Mouse (Mus musculus): Measurements from ENCODE around the gene Vav2.

Vav2 gene

GRCm38 (mm10) chr2:27413936-27414657, 12.7 kb downstream of the Vav2 start:
- in situ Hi-C loops (cut with MboI; ENCODE audit: low pct_unique_long_range_greater_than_20kb in 1 of 2, low sequenced_read_pairs in 2 of 2, unreplicated experiment in 1 of 2) = no loop called here

GRCm38 (mm10) chr2:27413582-27413935, 13.3 kb downstream of the Vav2 start:
- in situ Hi-C loops (cut with MboI; ENCODE audit: low pct_unique_long_range_greater_than_20kb in 1 of 2, low sequenced_read_pairs in 2 of 2, unreplicated experiment in 1 of 2) = no loop called here

GRCm38 (mm10) chr2:27412245-27412800, 14.5 kb downstream of the Vav2 start:
- in situ Hi-C loops (cut with MboI; ENCODE audit: low pct_unique_long_range_greater_than_20kb in 1 of 2, low sequenced_read_pairs in 2 of 2, unreplicated experiment in 1 of 2) = no loop called here

DNA sequence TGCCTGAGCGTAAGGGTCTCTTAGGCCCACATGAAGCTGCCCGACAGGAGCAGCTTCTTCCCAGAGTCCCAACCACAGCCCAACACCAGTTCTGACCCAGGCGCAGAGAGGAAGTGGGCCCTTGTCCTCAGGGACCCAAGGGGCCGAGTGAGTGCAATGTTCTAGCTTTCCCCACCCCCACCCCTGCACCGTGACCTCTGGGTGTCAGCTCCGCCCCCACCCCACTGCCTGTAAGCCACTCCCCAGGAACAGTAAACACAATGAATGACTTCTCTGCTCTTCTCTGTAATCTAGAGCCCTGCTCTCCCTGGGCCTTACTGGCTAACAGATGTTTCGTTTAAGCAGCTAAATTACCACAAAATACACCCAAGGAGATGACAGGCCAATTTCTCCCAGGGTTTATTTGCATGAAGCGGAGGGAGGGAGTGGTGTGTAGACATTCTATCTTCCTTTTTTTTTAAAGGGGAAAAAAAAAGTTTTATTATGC, 15.1 kb downstream of the Vav2 start:
- in situ Hi-C loops (cut with MboI; ENCODE audit: low pct_unique_long_range_greater_than_20kb in 1 of 2, low sequenced_read_pairs in 2 of 2, unreplicated experiment in 1 of 2) = no loop called here

GRCm38 (mm10) chr2:27410518-27411140, 16.2 kb downstream of the Vav2 start:
- in situ Hi-C loops (cut with MboI; ENCODE audit: low pct_unique_long_range_greater_than_20kb in 1 of 2, low sequenced_read_pairs in 2 of 2, unreplicated experiment in 1 of 2) = no loop called here

GRCm38 (mm10) chr2:27408194-27408593, 18.6 kb downstream of the Vav2 start:
- in situ Hi-C loops (cut with MboI; ENCODE audit: low pct_unique_long_range_greater_than_20kb in 1 of 2, low sequenced_read_pairs in 2 of 2, unreplicated experiment in 1 of 2) = no loop called here

DNA sequence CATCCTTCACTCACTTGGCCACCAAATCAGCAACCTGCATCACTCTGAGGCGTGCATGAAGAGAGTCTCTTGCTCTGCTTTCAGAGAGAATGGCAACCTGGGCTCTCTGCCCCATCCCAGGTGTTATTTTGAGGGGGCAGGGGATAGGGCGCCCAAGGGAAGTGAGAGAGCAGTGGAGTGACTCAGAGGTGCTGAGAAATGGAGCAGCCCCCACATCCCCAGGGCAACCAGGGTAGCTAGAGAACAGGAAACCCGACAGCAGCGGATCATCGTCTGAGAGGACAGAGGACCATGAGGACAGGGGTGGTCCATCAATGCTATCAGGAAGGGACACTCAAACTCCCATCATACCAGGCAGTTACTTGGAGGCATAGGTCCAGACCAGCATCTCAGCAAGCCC, 19.9 kb downstream of the Vav2 start:
- in situ Hi-C loops (cut with MboI; ENCODE audit: low pct_unique_long_range_greater_than_20kb in 1 of 2, low sequenced_read_pairs in 2 of 2, unreplicated experiment in 1 of 2) = no loop called here

DNA sequence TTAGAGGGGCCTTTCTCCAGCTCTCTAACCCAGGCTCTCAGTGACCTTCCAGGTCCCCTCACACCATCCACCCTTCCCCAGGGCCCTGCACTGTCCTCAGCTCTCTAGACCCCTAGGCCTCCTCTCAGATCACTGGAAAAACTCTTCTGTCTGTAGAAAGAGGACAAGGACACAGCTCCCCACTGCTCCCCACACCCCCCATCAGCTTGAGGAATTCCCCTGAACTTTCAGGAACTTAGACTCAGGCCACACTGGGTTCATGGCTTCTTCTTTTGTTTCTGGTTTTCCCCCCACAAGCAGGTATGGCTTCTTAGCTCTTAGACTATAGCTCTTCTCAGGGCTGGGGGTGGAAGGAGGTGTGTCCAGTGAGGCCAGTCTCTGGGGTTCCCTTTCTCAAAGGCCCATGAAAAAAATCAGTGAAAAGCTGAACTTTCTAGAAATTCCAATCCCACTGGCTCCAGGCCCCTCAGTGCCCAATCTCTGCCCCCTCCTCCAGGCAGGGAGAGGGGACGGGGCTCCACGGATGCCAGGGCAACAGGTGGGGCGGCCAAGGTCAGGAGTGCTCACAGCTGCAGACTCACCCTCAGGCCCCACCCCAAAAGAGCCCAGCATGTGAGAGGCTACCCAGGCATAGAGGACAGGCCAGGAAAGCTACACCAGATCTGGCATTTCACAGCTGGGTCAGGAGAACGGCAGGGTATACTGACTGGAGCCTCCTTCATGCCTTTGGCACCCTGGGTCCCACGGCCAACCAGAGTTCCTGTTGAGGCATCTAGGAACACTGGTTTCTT, 21.5 kb downstream of the Vav2 start:
- in situ Hi-C loops (cut with MboI; ENCODE audit: low pct_unique_long_range_greater_than_20kb in 1 of 2, low sequenced_read_pairs in 2 of 2, unreplicated experiment in 1 of 2) = no loop called here

GRCm38 (mm10) chr2:27404375-27405093, 22.3 kb downstream of the Vav2 start:
- in situ Hi-C loops (cut with MboI; ENCODE audit: low pct_unique_long_range_greater_than_20kb in 1 of 2, low sequenced_read_pairs in 2 of 2, unreplicated experiment in 1 of 2) = no loop called here

- in situ Hi-C loops (cut with MboI; ENCODE audit: low pct_unique_long_range_greater_than_20kb in 1 of 2, low sequenced_read_pairs in 2 of 2, unreplicated experiment in 1 of 2) = no loop called here
Measured at GRCm38 (mm10) chr2:27401544-27401943, 25.3 kb downstream of the Vav2 start.

- in situ Hi-C loops (cut with MboI; ENCODE audit: low pct_unique_long_range_greater_than_20kb in 1 of 2, low sequenced_read_pairs in 2 of 2, unreplicated experiment in 1 of 2) = no loop called here
Measured at GRCm38 (mm10) chr2:27400083-27400482, 26.8 kb downstream of the Vav2 start.

- in situ Hi-C loops (cut with MboI; ENCODE audit: low pct_unique_long_range_greater_than_20kb in 1 of 2, low sequenced_read_pairs in 2 of 2, unreplicated experiment in 1 of 2) = no loop called here
Measured at GRCm38 (mm10) chr2:27396656-27397440, 30.0 kb downstream of the Vav2 start.

DNA sequence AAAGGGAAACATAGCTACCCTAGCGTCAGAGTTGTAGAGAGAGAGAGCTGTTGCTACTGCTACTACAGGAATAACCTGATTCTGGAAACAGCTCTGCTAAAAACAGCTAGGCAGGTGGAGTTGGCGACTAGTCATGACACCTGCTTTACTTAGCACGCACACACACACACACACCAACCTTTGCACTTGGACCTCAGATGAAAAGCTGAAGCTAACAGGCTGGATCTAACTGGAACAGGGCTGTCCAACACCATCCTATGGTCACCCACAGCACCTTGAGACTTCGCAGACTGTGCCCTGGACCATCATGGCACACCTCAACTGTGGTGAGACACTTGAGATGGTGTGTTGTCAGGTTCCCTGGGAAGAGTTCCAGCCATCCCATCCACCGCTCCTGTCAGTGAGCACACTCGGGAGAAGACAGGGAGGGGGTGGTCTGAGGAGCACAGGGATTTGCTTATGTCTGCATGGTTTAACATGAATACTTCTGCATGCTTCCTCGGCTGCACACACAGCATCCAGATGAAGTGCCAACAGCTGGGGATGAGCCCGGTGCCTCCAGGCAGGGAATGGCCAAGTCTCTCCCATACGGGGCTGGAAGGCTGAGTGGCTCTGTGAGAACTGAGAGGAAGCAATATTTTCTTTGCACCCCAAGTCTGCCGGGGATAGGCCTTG, 32.5 kb downstream of the Vav2 start:
- in situ Hi-C loops (cut with MboI; ENCODE audit: low pct_unique_long_range_greater_than_20kb in 1 of 2, low sequenced_read_pairs in 2 of 2, unreplicated experiment in 1 of 2) = no loop called here

DNA sequence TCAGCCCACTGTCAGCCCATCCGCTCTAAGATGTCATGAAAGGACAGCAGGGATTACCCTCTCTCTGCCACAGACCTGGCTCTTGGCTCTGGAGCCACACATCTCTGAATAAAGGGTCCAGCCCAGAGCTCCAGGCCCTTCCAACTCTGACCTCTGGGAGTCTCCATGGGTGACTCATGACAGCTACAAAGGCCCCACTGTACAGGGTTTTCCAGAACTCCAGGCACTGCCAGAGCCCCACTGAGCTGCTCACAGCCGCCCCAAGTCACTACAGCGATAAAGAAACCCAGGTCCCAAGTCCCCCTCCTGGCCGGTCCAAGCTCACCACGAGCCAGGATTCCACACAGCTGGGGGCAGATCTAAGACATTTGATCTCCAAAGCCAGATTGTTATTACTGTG, 34.6 kb downstream of the Vav2 start:
- in situ Hi-C loops (cut with MboI; ENCODE audit: low pct_unique_long_range_greater_than_20kb in 1 of 2, low sequenced_read_pairs in 2 of 2, unreplicated experiment in 1 of 2) = no loop called here

DNA sequence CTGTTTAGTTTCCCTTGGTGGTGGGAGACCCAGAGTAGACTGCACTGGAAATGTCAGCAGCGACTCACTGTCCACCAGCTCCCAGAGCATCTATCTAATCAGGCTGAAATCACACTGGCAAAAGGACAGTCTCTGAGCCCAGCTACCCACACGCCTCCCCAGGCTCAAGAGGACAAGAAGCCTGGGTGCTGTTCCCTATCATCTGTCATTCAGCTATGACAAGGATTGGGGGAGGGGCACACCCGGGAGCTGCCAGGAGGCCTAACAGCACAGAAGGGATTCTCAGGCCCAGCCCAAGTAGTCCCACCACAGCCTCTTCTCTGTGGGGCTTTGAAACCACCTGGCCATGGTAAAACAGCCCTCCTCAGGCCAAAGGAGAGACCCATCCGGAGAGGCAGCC, 36.1 kb downstream of the Vav2 start:
- in situ Hi-C loops (cut with MboI; ENCODE audit: low pct_unique_long_range_greater_than_20kb in 1 of 2, low sequenced_read_pairs in 2 of 2, unreplicated experiment in 1 of 2) = no loop called here

- in situ Hi-C loops (cut with MboI; ENCODE audit: low pct_unique_long_range_greater_than_20kb in 1 of 2, low sequenced_read_pairs in 2 of 2, unreplicated experiment in 1 of 2) = no loop called here
Measured at GRCm38 (mm10) chr2:27390325-27390724, 36.5 kb downstream of the Vav2 start.

All from mouse embryonic stem cell (cell line).